Mouse (Mus musculus): ENCODE measurements around the gene Scnn1a. TPM values are rescaled to one million over a fixed set of nuclear protein-coding genes. Genes with fewer than 3 reads are reported as not detected.

The Scnn1a gene
- polyA plus RNA-seq, 1 experiment, result 0.20 TPM

- Histone ChIP-seq H3K79me2 (ENCODE audit: control insufficient read depth, insufficient read depth) (no peaks in the 10 kb centered on the region), H3K4me2 (ENCODE audit: low read depth) (no peak overlapping the region), H3K27me3 (ENCODE audit: control insufficient read depth, insufficient read depth, insufficient read length) (no peaks in the 10 kb centered on the region), H3ac (ENCODE audit: control insufficient read depth, insufficient read length) (no peak overlapping the region), H3K4me3 (no peak overlapping the region), H3K36me3 (ENCODE audit: control insufficient read depth, insufficient read depth) (no peaks in the 10 kb centered on the region)
- no peak for TF ChIP-seq MYOD1 (IDR thresholded peaks at IDR 0.05; ENCODE audit: control insufficient read depth in 1 of 3, insufficient read length in 2 of 3, low read depth in 2 of 3)
Observed at GRCm38 (mm10) chr6:125389853-125390252, 69.4 kb downstream of the Scnn1a start.

Other genes starting within 250 kb of the Scnn1a start
- 133 TPM for gene Chd4, start 224.7 kb upstream of the Scnn1a start, polyA plus RNA-seq (2012; fragmentation: generic; extraction: Trizol)
- gene Nop2, start 188.8 kb upstream of the Scnn1a start, polyA plus RNA-seq (2012; fragmentation: generic; extraction: Trizol), result 55.4 TPM
- gene Iffo1, start 175.4 kb upstream of the Scnn1a start, polyA plus RNA-seq (2012; fragmentation: generic; extraction: Trizol), result 244 TPM
- 9,871 TPM for gene Gapdh, start 154.2 kb upstream of the Scnn1a start, polyA plus RNA-seq (2012; fragmentation: generic; extraction: Trizol)
- gene Ncapd2, start 129.0 kb upstream of the Scnn1a start, polyA plus RNA-seq (2012; fragmentation: generic; extraction: Trizol), result 34.7 TPM
- gene Mrpl51, start 128.9 kb upstream of the Scnn1a start, polyA plus RNA-seq (2012; fragmentation: generic; extraction: Trizol), result 132 TPM
- gene Vamp1, start 105.1 kb upstream of the Scnn1a start, polyA plus RNA-seq (2012; fragmentation: generic; extraction: Trizol), result 6.5 TPM
- gene Tapbpl, start 88.8 kb upstream of the Scnn1a start, polyA plus RNA-seq (2012; fragmentation: generic; extraction: Trizol), result 6.5 TPM
- gene Cd27, start 83.6 kb upstream of the Scnn1a start, polyA plus RNA-seq (2012; fragmentation: generic; extraction: Trizol), result 1.5 TPM
- gene Tuba3a, start 34.6 kb upstream of the Scnn1a start, polyA plus RNA-seq (2012; fragmentation: generic; extraction: Trizol), result not detected
- 79.0 TPM for gene Ltbr, start 6.8 kb upstream of the Scnn1a start, polyA plus RNA-seq (2012; fragmentation: generic; extraction: Trizol)
- gene Tnfrsf1a, start 28.7 kb downstream of the Scnn1a start, polyA plus RNA-seq (2012; fragmentation: generic; extraction: Trizol), result 84.5 TPM
- gene Plekhg6, start 60.1 kb downstream of the Scnn1a start, polyA plus RNA-seq (2012; fragmentation: generic; extraction: Trizol), result 0.14 TPM
- 216 TPM for gene Cd9, start 174.1 kb downstream of the Scnn1a start, polyA plus RNA-seq (2012; fragmentation: generic; extraction: Trizol)
- gene Vwf, start 226.1 kb downstream of the Scnn1a start, polyA plus RNA-seq (2012; fragmentation: generic; extraction: Trizol), result 1.2 TPM